Mouse (Mus musculus) right cerebral cortex, postnatal 10 days (tissue): ENCODE data around the gene Ttc21a.

ENCODE experiments used
- DNase-seq, 2 experiments: peaks; one replicate each; pipeline ENCODE4 v3.0.0; 2021; ENCODE audit warnings: low spot score in 2 of 2

The Ttc21a gene

GRCm38 (mm10) chr9:119937005-119937773 is at the start of gene Ttc21a, which contains the start of gene Gorasp1:
Gene Ttc21a, plus strand, starts transcription at chr9:119937606.
Gene Gorasp1, minus strand, starts transcription at chr9:119937565.
- DNase-seq: peak; percentile 96

DNA sequence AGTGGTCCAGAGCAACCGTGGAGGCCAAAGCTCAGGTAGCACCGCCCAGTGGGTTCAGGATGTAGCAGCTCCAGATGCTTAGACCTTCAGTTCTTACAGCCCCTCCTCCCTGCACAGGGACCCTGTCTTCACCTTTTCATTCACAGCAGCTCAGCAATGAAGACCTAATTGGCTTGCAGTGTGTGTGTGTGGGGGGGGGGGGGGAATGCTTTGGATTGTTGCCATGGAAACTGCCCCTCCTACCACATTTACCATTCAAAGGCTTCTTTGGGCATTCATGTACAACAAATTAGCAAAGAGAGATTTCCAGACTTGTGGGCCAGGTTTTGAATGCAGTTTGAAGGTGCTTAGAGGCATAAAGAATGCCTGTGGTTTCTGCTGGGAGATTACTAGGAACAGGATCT is 48.6 kb upstream of the Ttc21a start:
- no peak for DNase-seq

DNA sequence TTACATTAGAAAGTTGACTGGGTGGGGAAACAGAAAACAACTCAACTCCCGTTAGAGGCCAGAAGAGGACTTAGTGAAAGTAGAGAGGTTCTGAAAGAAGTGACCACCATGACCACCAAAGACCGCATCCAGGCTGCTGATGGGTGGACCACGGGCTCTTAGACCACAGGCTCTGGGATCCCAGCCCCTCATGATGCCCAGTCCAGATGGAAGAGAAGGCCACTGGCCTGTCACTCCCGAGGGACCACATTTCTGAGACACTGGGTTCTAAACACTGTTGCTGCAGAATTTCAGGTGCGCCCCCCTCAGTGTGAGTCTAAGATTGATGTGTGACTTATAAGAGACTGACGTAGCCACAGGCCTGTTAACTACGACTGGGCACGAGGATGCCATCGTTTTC is 48.0 kb upstream of the Ttc21a start:
- DNase-seq: no peak

DNA sequence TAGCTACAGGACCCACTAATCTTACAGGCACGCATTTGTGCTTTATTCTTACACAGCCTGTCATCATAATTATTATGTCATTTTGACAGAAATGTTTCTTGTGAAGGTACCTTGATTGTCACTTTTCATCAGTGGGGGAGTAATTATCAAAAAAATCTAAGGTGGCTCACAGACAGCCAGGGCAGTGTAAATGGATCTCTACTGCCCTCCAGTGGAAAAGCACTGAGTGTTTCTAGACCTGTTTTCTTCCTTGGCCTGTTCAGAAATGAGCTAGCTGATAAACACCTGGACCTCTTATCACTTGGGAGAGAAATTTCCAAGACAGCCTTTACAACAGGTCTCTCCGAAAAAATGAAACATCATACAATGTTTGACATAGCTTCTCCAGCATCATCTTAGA is 46.7 kb upstream of the Ttc21a start:
- peak in 1 of 2 experiments; percentile 67 for DNase-seq

GRCm38 (mm10) chr9:119893881-119894280 is 43.5 kb upstream of the Ttc21a start:
- DNase-seq: no peak

- DNase-seq: peak; percentile 99
Measured at GRCm38 (mm10) chr9:119894339-119895009, 42.9 kb upstream of the Ttc21a start, which contains the start of gene Wdr48. Gene Wdr48, plus strand, starts transcription at chr9:119894878.

- peak; percentile 53 to 55 for DNase-seq
Measured at GRCm38 (mm10) chr9:119895040-119895721, 42.2 kb upstream of the Ttc21a start.

- DNase-seq: no peak
Measured at GRCm38 (mm10) chr9:119899446-119899845, 38.0 kb upstream of the Ttc21a start.

DNA sequence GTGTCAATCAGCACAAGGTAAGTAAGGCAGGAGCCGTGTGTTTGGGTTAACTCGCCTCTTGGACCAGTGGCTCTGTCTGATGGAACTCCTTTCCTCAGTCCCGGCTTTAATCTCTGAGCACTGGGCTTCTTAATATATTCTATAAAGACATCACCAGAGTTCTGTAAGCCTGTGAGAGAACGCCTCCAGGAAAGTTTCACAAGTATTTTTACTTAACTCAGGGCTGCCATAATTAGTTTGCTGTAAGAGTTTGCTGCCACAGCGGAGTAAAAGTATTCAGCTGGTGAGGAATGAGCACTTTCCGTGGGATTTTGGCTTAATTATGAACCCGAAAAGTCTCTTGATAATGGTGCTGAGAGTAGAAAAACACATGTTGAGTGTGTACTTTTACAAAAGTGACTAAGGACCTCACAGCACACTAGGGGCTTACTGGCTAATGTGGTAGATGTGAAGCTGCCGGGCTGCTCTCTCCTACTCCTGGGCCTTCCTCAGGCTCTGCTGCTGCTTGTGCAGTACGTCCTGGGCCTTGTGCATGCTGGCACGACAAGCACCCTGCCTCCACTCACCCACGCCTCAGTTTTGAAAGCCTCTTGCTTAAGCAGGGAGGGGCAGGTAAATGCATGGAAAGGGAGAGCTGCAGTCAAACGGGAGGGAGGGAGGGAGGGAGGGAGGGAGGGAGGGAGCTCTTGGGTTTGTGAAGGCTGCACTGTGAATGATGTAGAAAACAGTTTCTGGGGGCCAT is 34.8 kb upstream of the Ttc21a start:
- DNase-seq: no peak

DNA sequence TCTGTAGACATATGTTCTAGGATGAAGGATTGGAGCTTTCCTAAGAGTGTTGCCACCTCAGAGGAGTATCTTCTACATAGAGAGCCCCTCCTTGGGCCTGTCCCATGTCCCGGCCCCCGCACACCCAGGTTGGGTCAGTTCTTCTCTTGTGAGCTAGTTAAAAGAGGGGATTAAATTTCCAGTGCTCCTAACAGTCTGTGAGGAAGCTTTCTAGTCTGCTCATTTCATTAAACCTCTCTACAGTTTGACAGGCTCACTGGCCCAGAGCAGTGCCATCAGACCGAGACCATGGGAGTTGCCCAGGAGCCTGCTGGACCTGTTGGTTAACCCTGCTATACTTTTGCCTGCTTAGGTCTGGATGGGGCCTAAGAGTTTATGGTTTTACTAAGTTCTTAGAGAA is 28.7 kb upstream of the Ttc21a start:
- DNase-seq: no peak

- no peak for DNase-seq
Measured at GRCm38 (mm10) chr9:119909931-119910330, 27.5 kb upstream of the Ttc21a start.

DNA sequence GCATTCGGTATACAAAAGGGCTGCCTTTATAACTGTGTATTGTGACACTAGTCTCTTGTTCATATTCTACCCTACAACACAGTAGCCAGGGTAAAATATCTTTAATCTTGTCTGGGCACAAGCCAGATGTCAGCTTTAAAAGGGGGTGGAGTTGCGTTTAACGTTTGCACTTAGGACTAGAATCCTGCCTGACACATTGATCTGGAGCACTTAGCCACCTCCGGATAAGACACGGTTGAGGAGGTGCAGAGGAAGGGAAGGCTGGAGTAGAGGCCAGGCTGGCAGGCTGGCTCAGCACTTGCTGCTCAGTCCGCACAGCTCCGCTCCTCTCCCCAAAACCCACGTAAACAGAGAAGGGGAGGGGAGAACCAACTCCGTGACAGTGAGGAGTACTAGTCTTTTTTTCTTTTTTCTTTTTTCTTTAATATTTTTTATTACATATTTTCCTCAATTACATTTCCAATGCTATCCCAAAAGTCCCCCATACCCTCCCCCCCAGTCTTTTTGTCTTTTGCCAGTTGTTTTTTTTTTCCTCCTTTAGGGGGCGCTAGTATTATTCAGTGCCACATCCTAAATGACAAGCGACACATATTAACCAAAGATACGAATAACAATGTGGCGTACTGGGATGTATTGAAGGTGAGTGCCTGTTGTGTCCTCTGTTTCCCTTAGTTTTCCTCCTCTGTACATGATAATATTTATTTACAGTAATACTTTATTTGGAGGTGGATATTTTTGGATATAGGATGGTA is 24.1 kb upstream of the Ttc21a start:
- no peak for DNase-seq

- no peak for DNase-seq
Measured at GRCm38 (mm10) chr9:119919858-119920257, 17.5 kb upstream of the Ttc21a start.

DNA sequence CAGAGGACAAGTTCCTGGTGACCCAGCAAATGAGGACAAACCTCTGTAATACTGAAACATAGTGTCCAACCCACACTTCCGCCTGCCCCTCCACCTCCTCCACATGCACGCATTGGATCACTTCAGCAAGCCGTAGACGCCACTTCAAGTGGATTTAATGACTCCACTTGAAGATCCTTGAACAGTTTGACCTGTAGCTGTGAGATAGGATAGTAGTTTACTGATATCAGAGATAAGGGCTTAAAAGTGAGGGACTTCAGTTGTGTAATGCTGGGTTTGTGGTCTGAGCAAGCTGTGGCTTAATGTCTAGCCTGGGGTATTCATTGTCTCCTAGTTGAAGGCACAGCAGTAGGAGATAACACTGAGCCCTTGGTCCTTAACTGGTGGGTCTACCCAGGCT is 13.9 kb upstream of the Ttc21a start:
- DNase-seq: no peak

- DNase-seq: no peak
Measured at GRCm38 (mm10) chr9:119925120-119925657, 12.2 kb upstream of the Ttc21a start.

DNA sequence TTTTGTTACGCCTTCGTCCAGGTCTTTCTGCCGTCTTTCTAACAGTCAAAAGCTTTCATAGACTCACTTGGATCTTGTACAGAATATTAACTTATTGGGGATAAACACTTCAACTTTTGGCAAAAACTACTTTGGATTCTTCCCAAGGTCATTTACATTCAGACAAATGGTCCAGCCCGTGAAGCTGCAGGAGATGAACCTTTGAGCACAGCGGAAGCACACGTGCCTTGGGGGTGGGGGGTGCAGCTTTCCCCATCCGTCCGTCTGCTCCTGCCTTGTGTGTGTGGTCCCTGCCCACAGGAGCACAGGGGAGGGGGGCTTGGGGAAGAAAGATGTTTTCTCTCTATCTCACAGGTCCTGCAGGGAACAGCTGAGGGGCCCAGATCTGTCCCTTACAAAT is 11.7 kb upstream of the Ttc21a start:
- DNase-seq: no peak

DNA sequence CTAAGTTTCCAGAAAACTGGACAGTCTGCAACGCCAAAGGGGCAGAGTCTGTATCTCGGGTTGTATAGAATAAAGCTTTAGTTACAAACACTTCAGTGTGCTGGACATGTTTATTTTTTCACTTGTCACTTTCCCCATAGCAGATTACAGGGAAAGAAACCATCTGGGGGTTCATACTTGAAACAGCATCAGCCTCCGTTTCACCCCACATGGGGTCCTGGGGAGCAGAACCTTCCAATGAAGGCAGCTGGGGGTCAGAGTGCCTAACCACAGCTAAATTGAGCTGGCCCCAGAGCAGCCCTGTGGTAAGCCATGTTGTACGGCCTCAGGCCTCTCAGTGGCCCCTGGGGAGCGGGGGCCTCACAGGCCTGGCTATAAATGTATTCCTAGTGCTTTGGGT is 10.9 kb upstream of the Ttc21a start:
- DNase-seq: no peak

DNA sequence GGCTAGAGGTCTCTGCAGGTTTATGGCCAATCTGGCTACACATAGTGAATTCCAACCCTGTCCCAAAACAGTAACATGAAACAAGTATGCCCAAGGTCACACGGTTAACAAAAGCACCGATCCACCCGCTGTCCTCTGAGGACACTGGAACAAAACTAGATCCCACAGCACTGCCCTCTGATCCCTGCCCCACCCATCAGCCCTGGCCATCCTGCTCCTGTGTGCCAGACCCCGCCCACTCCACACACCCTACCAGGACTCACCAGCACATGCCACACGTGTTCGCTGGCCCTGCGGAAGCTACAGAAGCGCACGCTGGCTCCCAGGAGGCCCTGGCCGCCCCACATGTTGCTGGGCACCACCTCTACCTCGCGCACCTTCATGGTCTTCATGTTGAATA is 5.0 kb upstream of the Ttc21a start:
- DNase-seq: no peak

GRCm38 (mm10) chr9:119933675-119934074 is 3.7 kb upstream of the Ttc21a start:
- no peak for DNase-seq

GRCm38 (mm10) chr9:119938496-119938895 is 1.1 kb downstream of the Ttc21a start:
- DNase-seq: no peak

DNA sequence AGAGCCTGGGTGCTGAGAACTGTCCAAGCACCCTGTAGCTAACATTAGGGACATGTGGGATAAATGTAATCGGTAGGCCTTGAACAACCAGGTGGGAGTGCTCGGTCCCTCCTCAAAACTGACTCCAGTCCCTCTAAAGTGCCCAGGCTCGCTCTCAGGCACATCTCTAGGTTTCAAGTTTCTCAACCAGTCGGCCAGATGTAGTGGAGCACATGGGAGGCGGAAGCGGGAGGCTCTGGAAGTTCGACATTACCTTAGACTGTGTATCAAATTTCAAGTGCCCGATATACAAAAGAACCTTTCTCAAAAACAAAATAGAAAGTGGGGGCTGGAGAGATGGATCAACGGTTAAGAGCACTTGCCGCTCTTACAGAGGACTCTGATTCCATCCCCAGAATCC is 2.2 kb downstream of the Ttc21a start:
- no peak for DNase-seq
